Comparison of ENCODE assay signal across 15 mouse cellular contexts in genomic region chr8:128003881-128004286, GRCm38 (mm10).
DNase-seq lines count a peak whose midpoint lies in the region; ATAC-seq lines count a peak whose summit lies in the region.
"Had no signal": no experiment of that assay in that cellular context is flagged by ENCODE, and none has a peak within 500 bp of the region (broad histone marks: within the 10 kb centered on the region; RNA-seq: fewer than 3 reads in every experiment).

No protein-coding gene starts in this region.

- no peak overlapping the region for H3K4me3 ChIP-seq in lung, embryonic 15.5 days
- H3K4me3 ChIP-seq: embryonic facial prominence, embryonic 12.5 days; liver, embryonic 13.5 days had no signal

- peak; percentile 93 for ATAC-seq in lung, embryonic 15.5 days (ENCODE audit: borderline replicate concordance, extremely low read depth, low FRiP score, low TSS enrichment)
- ATAC-seq: intestine, embryonic 16.5 days; Patski had no signal

- WGBS in lung, embryonic 15.5 days = 31% methylated on average over 3 of the region's 3 CpGs

- DNase-seq in frontal cortex, adult 2 months (ENCODE audit: extremely low spot score in 1 of 2, low spot score in 1 of 2) = peak; percentile 8 to 41
- no peak for DNase-seq in frontal cortex, postnatal 10 days (ENCODE audit: low spot score in 2 of 2)
- DNase-seq in lung, adult 18-20 months = no peak
- DNase-seq in brain, embryonic 18.5 days (ENCODE audit: low read depth, low spot score) = peak; percentile 37
- peak; percentile 8 to 27 for DNase-seq in lung, postnatal 4 days
- no peak for DNase-seq in cerebellum, postnatal 14 days
- DNase-seq in thymus, postnatal 4 days = no peak
- DNase-seq: adrenal gland, adult 8-10 months; cerebellum, adult 2 months; heart, postnatal 14 days; liver, embryonic 13.5 days had no signal

- no peak overlapping the region for H3K9ac ChIP-seq in lung, embryonic 15.5 days
- H3K9ac ChIP-seq: embryonic facial prominence, embryonic 12.5 days; liver, embryonic 13.5 days had no signal

- H3K27ac ChIP-seq in lung, embryonic 15.5 days = peak overlapping the region; percentile 17; the same call in 1 of the 2 replicates
- H3K27ac ChIP-seq: embryonic facial prominence, embryonic 12.5 days; liver, embryonic 13.5 days had no signal

- H3K9me3 ChIP-seq in lung, embryonic 15.5 days = no peaks in the 10 kb centered on the region
- H3K9me3 ChIP-seq: embryonic facial prominence, embryonic 12.5 days; liver, embryonic 13.5 days had no signal

- no peaks in the 10 kb centered on the region for H3K27me3 ChIP-seq in lung, embryonic 15.5 days
- H3K27me3 ChIP-seq: embryonic facial prominence, embryonic 12.5 days; liver, embryonic 13.5 days; Patski had no signal

- H3K36me3 ChIP-seq in lung, embryonic 15.5 days = no peaks in the 10 kb centered on the region
- H3K36me3 ChIP-seq: embryonic facial prominence, embryonic 12.5 days; liver, embryonic 13.5 days had no signal

- H3K4me1 ChIP-seq in lung, embryonic 15.5 days = peaks cover 15% of the 10 kb centered on the region; the same call in 1 of the 2 replicates
- H3K4me1 ChIP-seq: embryonic facial prominence, embryonic 12.5 days; liver, embryonic 13.5 days had no signal

- no peak overlapping the region for H3K4me2 ChIP-seq in lung, embryonic 15.5 days
- H3K4me2 ChIP-seq: embryonic facial prominence, embryonic 12.5 days; liver, embryonic 13.5 days had no signal

Comparison
In these comparisons a context has a peak if more than half of its experiments do, and no peak if none do; other contexts are left out.
1. DNase-seq: peak in frontal cortex, adult 2 months (2 of 2), brain, embryonic 18.5 days (single experiment) and lung, postnatal 4 days (2 of 2); none in frontal cortex, postnatal 10 days (0 of 2), lung, adult 18-20 months (0 of 2), cerebellum, postnatal 14 days (0 of 2) and thymus, postnatal 4 days (single experiment).